Mouse (Mus musculus): ENCODE results near the gene Myt1. TPM values are rescaled to one million over a fixed set of nuclear protein-coding genes. Genes with fewer than 3 reads are reported as not detected.

The Myt1 gene
- total and polyA plus RNA-seq, 3 experiments = not detected

DNA sequence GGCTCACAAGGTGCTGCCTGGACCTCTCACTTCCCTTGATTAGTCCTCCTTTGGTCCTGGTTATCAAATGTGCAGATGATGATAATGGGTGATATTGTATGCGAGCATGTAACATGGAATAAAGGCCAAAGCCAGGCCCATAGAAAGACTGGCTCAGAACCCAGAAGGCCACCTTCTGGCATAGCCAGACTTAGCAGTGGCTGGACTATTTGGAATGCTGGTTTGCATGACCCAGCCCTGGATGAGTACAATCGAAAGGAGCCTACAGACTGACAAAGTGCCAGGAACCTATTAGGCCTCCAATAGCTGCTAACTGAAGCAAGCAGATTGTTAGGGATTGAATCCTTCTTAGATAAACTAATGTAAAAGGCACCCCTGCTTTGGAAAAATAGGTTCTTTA is 6.3 kb downstream of the Myt1 start:
- H3K27me3 ChIP-seq (ENCODE audit: control insufficient read depth in 1 of 2, insufficient read depth in 2 of 2, low read length in 2 of 2) = peaks cover 8% of the 10 kb centered on the region in 2 experiments
- DNase-seq (ENCODE audit: low read depth, low spot score) = no peak
- H3K9ac ChIP-seq (ENCODE audit: control insufficient read depth, low read depth, low read length, poor library complexity, severe bottlenecking) = no peak overlapping the region
- no peaks in the 10 kb centered on the region for H3K9me3 ChIP-seq (replicated peaks; ENCODE audit: insufficient read depth, low read length)
- no peaks in the 10 kb centered on the region for H3K4me1 ChIP-seq (ENCODE audit: control insufficient read depth in 1 of 2, insufficient read depth in 2 of 2, low read length in 2 of 2)
- H3K36me3 ChIP-seq (ENCODE audit: control insufficient read depth in 1 of 2, insufficient read depth in 2 of 2, low read length in 2 of 2) = no peaks in the 10 kb centered on the region
- TF ChIP-seq NRF1 (IDR thresholded peaks at IDR 0.05; ENCODE audit: insufficient read depth, low read depth, low read length, poor library complexity, severe bottlenecking) = no peak
- no peak for TF ChIP-seq MAFK (IDR thresholded peaks at IDR 0.05; ENCODE audit: borderline replicate concordance, low read depth, low read length)
- TF ChIP-seq MYB (IDR thresholded peaks at IDR 0.05; ENCODE audit: low read depth, low read length) = no peak
- TF ChIP-seq POLR2AphosphoS5 (IDR thresholded peaks at IDR 0.05; ENCODE audit: borderline replicate concordance, low read depth, low read length) = no peak
- no peak for TF ChIP-seq ELF1 (IDR thresholded peaks at IDR 0.05; ENCODE audit: low read depth, low read length)
- TF ChIP-seq GABPA (IDR thresholded peaks at IDR 0.05; ENCODE audit: low read depth, low read length) = no peak
- TF ChIP-seq RAD21 (IDR thresholded peaks at IDR 0.05; ENCODE audit: low read depth, low read length) = no peak
- no peak for TF ChIP-seq HCFC1 (IDR thresholded peaks at IDR 0.05; ENCODE audit: low read depth, low read length)
- TF ChIP-seq E2F4 (IDR thresholded peaks at IDR 0.05; ENCODE audit: borderline replicate concordance, low read depth, low read length) = no peak
- TF ChIP-seq TCF12 (IDR thresholded peaks at IDR 0.05; ENCODE audit: low read depth, low read length) = no peak
- TF ChIP-seq CHD2 (IDR thresholded peaks at IDR 0.05; ENCODE audit: low read length) = no peak
- no peak for TF ChIP-seq POLR2AphosphoS2 (IDR thresholded peaks at IDR 0.05; ENCODE audit: low read length)
- H3K4me3 ChIP-seq (ENCODE audit: control insufficient read depth in 1 of 2, insufficient read depth in 1 of 2, low read depth in 2 of 2, low read length in 2 of 2) = no peak overlapping the region
- H3K79me2 ChIP-seq (ENCODE audit: control insufficient read depth, insufficient read depth, low read length, poor library complexity) = no peaks in the 10 kb centered on the region
- no peak overlapping the region for H3K27ac ChIP-seq (ENCODE audit: control insufficient read depth, low read depth, low read length)

DNA sequence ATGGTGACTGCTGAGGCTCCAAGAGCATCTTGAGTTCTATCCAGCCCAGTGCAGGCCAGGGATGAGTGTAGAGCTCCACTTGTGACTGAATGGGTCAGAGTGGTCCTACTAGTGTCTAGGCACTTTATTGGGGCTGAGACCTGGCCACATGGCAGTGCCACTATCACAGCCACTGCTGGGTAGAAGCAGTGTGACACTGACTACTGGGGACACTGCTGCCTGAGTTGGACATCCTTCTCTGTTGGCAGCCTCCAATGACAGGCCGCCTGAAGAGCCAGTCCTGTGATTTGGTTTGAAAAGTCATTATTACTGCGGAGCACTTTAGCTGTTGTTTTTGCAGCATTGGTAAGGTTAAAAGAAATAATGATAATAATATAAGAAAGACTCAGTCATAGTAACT is 10.1 kb downstream of the Myt1 start:
- TF ChIP-seq MXI1 (IDR thresholded peaks at IDR 0.05; ENCODE audit: low read depth, low read length) (no peak), NELFE (IDR thresholded peaks at IDR 0.05; ENCODE audit: low read depth, low read length) (no peak), UBTF (IDR thresholded peaks at IDR 0.05; ENCODE audit: borderline replicate concordance, insufficient read depth, low read depth, low read length) (no peak), NRF1 (IDR thresholded peaks at IDR 0.05; ENCODE audit: insufficient read depth, low read depth, low read length, poor library complexity, severe bottlenecking) (no peak), TBP (IDR thresholded peaks at IDR 0.05; ENCODE audit: low read depth, low read length) (no peak), USF1 (IDR thresholded peaks at IDR 0.05; ENCODE audit: low read depth, low read length) (no peak), ZNF384 (IDR thresholded peaks at IDR 0.05; ENCODE audit: low read depth, low read length) (no peak), SIN3A (IDR thresholded peaks at IDR 0.05; ENCODE audit: low read length) (no peak), MYB (IDR thresholded peaks at IDR 0.05; ENCODE audit: low read depth, low read length) (no peak), EP300 (IDR thresholded peaks at IDR 0.05; ENCODE audit: low read depth in 1 of 2, low read length in 2 of 2) (no peak), MAX (IDR thresholded peaks at IDR 0.05; ENCODE audit: low read length) (no peak), JUND (IDR thresholded peaks at IDR 0.05; ENCODE audit: low read depth, low read length) (no peak), TAL1 (IDR thresholded peaks at IDR 0.05; ENCODE audit: low read length) (no peak), CHD1 (IDR thresholded peaks at IDR 0.05; ENCODE audit: low read depth, low read length) (no peak), MEF2A (IDR thresholded peaks at IDR 0.05; ENCODE audit: extremely low read depth, insufficient replicate concordance, low read depth, low read length, poor library complexity, severe bottlenecking) (no peak), CTCF (IDR thresholded peaks at IDR 0.05 in 2 of 3, conservative IDR thresholded peaks at IDR 0.05 in 1 of 3; ENCODE audit: control insufficient read depth in 1 of 3, insufficient read depth in 1 of 3, low read depth in 2 of 3, low read length in 3 of 3, poor library complexity in 1 of 3, severe bottlenecking in 1 of 3) (no peak), POLR2AphosphoS5 (IDR thresholded peaks at IDR 0.05; ENCODE audit: borderline replicate concordance, low read depth, low read length) (no peak), SMC3 (IDR thresholded peaks at IDR 0.05; ENCODE audit: low read depth, low read length) (no peak), HCFC1 (IDR thresholded peaks at IDR 0.05; ENCODE audit: low read depth, low read length) (no peak), TCF12 (IDR thresholded peaks at IDR 0.05; ENCODE audit: low read depth, low read length) (no peak)
- Histone ChIP-seq H3K36me3 (ENCODE audit: control insufficient read depth in 1 of 2, insufficient read depth in 2 of 2, low read length in 2 of 2) (no peaks in the 10 kb centered on the region), H3K9me3 (replicated peaks; ENCODE audit: insufficient read depth, low read length) (no peaks in the 10 kb centered on the region), H3K27me3 (ENCODE audit: control insufficient read depth in 1 of 2, insufficient read depth in 2 of 2, low read length in 2 of 2) (peaks cover 8 to 12% of the 10 kb centered on the region in 2 experiments), H3K4me1 (ENCODE audit: control insufficient read depth in 1 of 2, insufficient read depth in 2 of 2, low read length in 2 of 2) (no peaks in the 10 kb centered on the region), H3K27ac (ENCODE audit: control insufficient read depth, low read depth, low read length) (no peak overlapping the region), H3K4me3 (ENCODE audit: control insufficient read depth in 1 of 2, insufficient read depth in 1 of 2, low read depth in 2 of 2, low read length in 2 of 2) (no peak overlapping the region), H3K79me2 (ENCODE audit: control insufficient read depth, insufficient read depth, low read length, poor library complexity) (no peaks in the 10 kb centered on the region), H3K9ac (ENCODE audit: control insufficient read depth, low read depth, low read length, poor library complexity, severe bottlenecking) (no peak overlapping the region)
- DNase-seq (ENCODE audit: low read depth, low spot score) = no peak
